Mouse (Mus musculus): ENCODE results near the gene 4930572O03Rik. TPM values are rescaled to one million over a fixed set of nuclear protein-coding genes. Genes with fewer than 3 reads are reported as not detected.
"Not testable (repeated sequence)": the region's sequence is repeated elsewhere in the genome, so short reads cannot be mapped to it uniquely, and the experiment has no call there.

The 4930572O03Rik gene
- polyA plus RNA-seq, 1 experiment from 2014 or later, result not detected

GRCm38 (mm10) chr5:15610695-15611094 lies 46.2 kb downstream of the 4930572O03Rik start:
- H3K27me3 ChIP-seq (ENCODE audit: insufficient read depth, low read length); H3K36me3 ChIP-seq (ENCODE audit: insufficient read depth, low read length); H3K4me2 ChIP-seq (ENCODE audit: low read length); H3K27ac ChIP-seq; H3K4me1 ChIP-seq (replicated peaks; ENCODE audit: insufficient read depth, low read length); H3K9ac ChIP-seq (ENCODE audit: low read depth, low read length); ATAC-seq (replicated peaks; ENCODE audit: low FRiP score, low read depth); H3K4me3 ChIP-seq (replicated peaks; ENCODE audit: low read depth, low read length); H3K9me3 ChIP-seq (replicated peaks; ENCODE audit: low read length): not testable (repeated sequence)
- peak; percentile 56 for TF ChIP-seq CTCF (IDR thresholded peaks at IDR 0.05; ENCODE audit: low read depth)
- DNase-seq (ENCODE audit: low spot score), result peak; percentile 58
- WGBS, result 4% methylated on average over 1 of the region's 1 CpGs

- 71% methylated on average over 5 of the region's 6 CpGs for WGBS
These were observed 50.2 kb downstream of the 4930572O03Rik start for GRCm38 (mm10) chr5:15606677-15607076.

GRCm38 (mm10) chr5:15603585-15603984 lies 53.3 kb downstream of the 4930572O03Rik start:
- ATAC-seq (replicated peaks; ENCODE audit: low FRiP score, low read depth), result 0 out of 2 replicates have a peak, but pooled peaks have one; percentile 49
- H3K4me2 ChIP-seq (ENCODE audit: low read length); H3K4me1 ChIP-seq (replicated peaks; ENCODE audit: insufficient read depth, low read length); H3K27ac ChIP-seq; H3K36me3 ChIP-seq (ENCODE audit: insufficient read depth, low read length); H3K27me3 ChIP-seq (ENCODE audit: insufficient read depth, low read length); DNase-seq (ENCODE audit: low spot score); H3K4me3 ChIP-seq (replicated peaks; ENCODE audit: low read depth, low read length); H3K9me3 ChIP-seq (replicated peaks; ENCODE audit: low read length); H3K9ac ChIP-seq (ENCODE audit: low read depth, low read length): not testable (repeated sequence)
- 75% methylated on average over 8 of the region's 8 CpGs for WGBS

More at GRCm38 (mm10) chr5:15606677-15607076, 50.2 kb downstream of the 4930572O03Rik start:
- not testable (repeated sequence) for H3K4me2 ChIP-seq (ENCODE audit: low read length); H3K4me1 ChIP-seq (replicated peaks; ENCODE audit: insufficient read depth, low read length); H3K36me3 ChIP-seq (ENCODE audit: insufficient read depth, low read length); H3K27ac ChIP-seq; H3K9ac ChIP-seq (ENCODE audit: low read depth, low read length); H3K27me3 ChIP-seq (ENCODE audit: insufficient read depth, low read length); DNase-seq (ENCODE audit: low spot score); H3K9me3 ChIP-seq (replicated peaks; ENCODE audit: low read length); H3K4me3 ChIP-seq (replicated peaks; ENCODE audit: low read depth, low read length)
- ATAC-seq (replicated peaks; ENCODE audit: low FRiP score, low read depth), result peak; percentile 49; the same call in 1 of the 2 replicates

GRCm38 (mm10) chr5:15603008-15603407 lies 53.9 kb downstream of the 4930572O03Rik start:
- not testable (repeated sequence) for DNase-seq (ENCODE audit: low spot score); H3K4me1 ChIP-seq (replicated peaks; ENCODE audit: insufficient read depth, low read length); ATAC-seq (replicated peaks; ENCODE audit: low FRiP score, low read depth); H3K27me3 ChIP-seq (ENCODE audit: insufficient read depth, low read length); H3K36me3 ChIP-seq (ENCODE audit: insufficient read depth, low read length); H3K4me3 ChIP-seq (replicated peaks; ENCODE audit: low read depth, low read length); H3K4me2 ChIP-seq (ENCODE audit: low read length); H3K9me3 ChIP-seq (replicated peaks; ENCODE audit: low read length); H3K27ac ChIP-seq; H3K9ac ChIP-seq (ENCODE audit: low read depth, low read length)
- WGBS, result 50% methylated on average over 2 of the region's 2 CpGs

GRCm38 (mm10) chr5:15602424-15602947 lies 54.4 kb downstream of the 4930572O03Rik start:
- not testable (repeated sequence) for H3K9me3 ChIP-seq (replicated peaks; ENCODE audit: low read length); H3K27ac ChIP-seq; H3K4me3 ChIP-seq (replicated peaks; ENCODE audit: low read depth, low read length); H3K36me3 ChIP-seq (ENCODE audit: insufficient read depth, low read length); H3K4me1 ChIP-seq (replicated peaks; ENCODE audit: insufficient read depth, low read length); H3K9ac ChIP-seq (ENCODE audit: low read depth, low read length); DNase-seq (ENCODE audit: low spot score); H3K27me3 ChIP-seq (ENCODE audit: insufficient read depth, low read length); ATAC-seq (replicated peaks; ENCODE audit: low FRiP score, low read depth); H3K4me2 ChIP-seq (ENCODE audit: low read length)
- WGBS, result 52% methylated on average over 3 of the region's 3 CpGs

Other genes starting within 250 kb of the 4930572O03Rik start
- not detected in 2 replicates for gene Gm21149, start 180.5 kb downstream of the 4930572O03Rik start, polyA plus RNA-seq (2015; fragmentation: Nextera tagmentation; extraction: Ambion mirVana)
- gene Gm21190, start 127.8 kb downstream of the 4930572O03Rik start, polyA plus RNA-seq (2015; fragmentation: Nextera tagmentation; extraction: Ambion mirVana), result not detected in 2 replicates
- gene Gm21083, start 79.7 kb downstream of the 4930572O03Rik start, polyA plus RNA-seq (2015; fragmentation: Nextera tagmentation; extraction: Ambion mirVana), result not detected in 2 replicates
- gene Speer4d, start 38.0 kb downstream of the 4930572O03Rik start, polyA plus RNA-seq (2015; fragmentation: Nextera tagmentation; extraction: Ambion mirVana), result not detected in 2 replicates
- gene Speer4c, start 57.2 kb upstream of the 4930572O03Rik start, polyA plus RNA-seq (2015; fragmentation: Nextera tagmentation; extraction: Ambion mirVana), result not detected in 2 replicates

All from kidney, postnatal 0 days (tissue).